Mouse (Mus musculus) kidney, postnatal 10 days (tissue): ENCODE results near the gene Rhbdl2.

Experiments
- DNase-seq: peaks from one replicate; pipeline ENCODE4 v3.0.0; 2021; ENCODE audit warnings: mixed read lengths

The Rhbdl2 gene

GRCm38 (mm10) chr4:123819093-123819610 is 31.5 kb downstream of the Rhbdl2 start:
- DNase-seq = peak; percentile 21

DNA sequence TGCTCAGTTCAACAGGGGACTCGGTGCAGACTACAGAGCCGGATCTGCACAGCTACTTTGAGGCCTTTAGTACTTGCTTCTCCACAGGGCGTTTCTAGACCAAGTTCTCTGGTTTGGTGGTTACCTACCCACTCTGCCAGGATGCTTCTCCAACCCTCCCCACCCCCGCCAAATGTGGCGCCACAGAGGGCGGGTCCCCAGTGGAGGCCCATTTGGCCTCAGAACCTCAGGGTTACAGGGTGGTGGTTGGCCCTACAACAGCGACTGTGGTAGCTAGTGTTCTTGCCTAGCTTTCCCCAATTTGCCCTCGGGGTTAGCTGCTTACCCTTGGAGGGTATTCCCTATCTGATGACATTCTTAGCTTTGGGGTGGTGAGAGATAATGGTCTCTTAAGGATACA is 54.5 kb downstream of the Rhbdl2 start:
- DNase-seq = no peak

DNA sequence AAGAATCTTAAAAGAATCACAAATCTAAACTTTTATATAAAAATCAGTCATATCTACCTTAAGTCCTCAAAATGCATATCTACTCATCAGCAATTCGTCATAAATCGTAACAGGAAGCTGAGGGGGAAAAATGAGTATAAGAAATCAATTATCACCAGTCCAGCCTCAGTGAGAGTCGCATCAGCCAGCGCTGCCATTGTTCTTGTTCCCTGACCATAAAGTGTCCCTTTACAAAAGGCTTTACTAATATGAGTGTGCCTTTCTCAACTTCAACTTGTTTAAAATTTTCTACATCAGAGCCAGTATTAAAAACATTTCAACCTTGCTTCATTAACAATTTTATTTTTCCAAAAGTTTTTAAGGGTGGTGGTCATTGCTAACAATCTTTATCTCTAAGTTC is 69.2 kb downstream of the Rhbdl2 start:
- DNase-seq = no peak

DNA sequence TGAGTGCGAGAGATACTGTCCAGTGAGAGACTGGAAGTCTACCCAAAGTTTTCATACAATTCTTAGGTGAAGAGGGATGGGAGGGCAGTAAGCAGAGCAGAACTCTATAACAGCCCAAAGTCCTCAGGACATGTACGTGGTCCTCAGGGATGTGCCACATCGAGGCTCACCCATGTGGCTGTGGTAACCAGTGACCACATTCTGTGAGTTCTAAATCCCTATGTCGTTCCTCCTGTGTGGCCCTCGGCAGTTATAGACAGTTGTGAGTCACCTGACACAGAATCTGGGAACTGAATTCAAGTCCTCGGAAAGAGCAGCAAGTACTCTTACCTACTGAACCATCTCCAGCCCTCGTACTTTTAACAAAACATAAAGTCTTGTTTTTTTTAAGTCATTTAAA is 70.4 kb downstream of the Rhbdl2 start:
- DNase-seq = no peak

DNA sequence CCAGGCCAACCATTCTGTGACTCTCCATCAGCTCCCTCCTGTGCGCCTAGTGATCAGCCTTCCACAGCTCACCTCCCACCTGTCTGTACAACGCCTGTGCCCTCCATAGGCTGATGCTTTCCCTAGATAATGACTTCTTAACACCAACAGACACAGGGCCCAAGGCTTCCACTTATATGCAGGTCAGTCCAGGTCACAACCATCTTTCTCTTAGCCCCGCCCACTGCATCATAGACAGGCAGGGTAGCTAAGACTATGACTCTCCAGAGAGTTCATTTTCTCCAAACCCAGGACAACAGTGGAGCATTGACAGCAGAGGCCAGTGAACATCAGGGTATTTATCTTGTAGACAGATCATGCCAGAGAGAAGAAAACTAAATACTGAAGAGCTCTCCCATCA is 71.7 kb downstream of the Rhbdl2 start, which contains the start of gene 4933427I04Rik:
TSS of gene 4933427I04Rik (plus strand) at position 301 of the 400 bp plus-strand sequence.
- DNase-seq = no peak

DNA sequence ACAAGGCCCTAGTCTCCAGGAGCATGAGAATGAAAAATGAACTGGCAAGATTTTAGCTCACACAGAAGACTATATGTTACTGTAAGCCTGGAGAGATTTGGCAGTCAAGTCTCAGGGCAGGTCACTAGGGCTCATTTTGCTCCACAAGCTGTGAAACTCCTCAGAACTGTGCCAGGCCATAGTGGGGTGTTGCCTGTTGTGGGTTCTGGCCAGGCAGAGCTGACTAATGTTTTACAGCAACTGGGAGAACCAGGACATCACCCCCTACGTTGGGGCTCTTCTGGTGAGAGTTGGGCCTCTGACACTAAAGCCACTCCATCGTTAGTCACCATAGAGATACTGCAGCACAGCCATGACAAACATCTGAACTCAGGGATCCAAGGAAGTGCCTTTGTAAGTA is 72.1 kb downstream of the Rhbdl2 start:
- DNase-seq = no peak

DNA sequence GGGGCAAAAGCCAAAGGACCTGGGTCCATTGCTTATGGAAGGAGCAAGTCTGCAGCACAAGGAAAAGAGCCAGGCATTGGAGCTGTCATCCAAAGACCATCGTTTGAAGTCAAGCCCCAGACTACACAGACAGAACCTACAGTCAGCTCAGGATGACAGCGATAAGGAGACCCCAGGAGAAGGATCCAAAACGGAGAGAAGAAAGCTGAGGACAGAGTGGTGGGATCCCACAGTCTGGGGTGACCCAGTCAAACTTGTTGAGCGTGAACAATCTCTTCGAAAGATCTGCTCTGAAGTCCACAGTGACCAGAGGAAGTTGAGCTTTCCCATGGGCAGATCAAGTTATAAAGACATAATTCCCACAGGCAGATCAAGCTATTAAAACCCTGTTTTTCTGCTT is 72.9 kb downstream of the Rhbdl2 start:
- DNase-seq = no peak
